Mouse (Mus musculus) WW6 (cell line): ENCODE results near the gene Tipin.

Experiments used
- DNase-seq: peaks from one replicate; pipeline ENCODE4 v3.0.0-alpha.2; 2013; ENCODE audit warnings: low read depth, low spot score

Tipin gene

DNA sequence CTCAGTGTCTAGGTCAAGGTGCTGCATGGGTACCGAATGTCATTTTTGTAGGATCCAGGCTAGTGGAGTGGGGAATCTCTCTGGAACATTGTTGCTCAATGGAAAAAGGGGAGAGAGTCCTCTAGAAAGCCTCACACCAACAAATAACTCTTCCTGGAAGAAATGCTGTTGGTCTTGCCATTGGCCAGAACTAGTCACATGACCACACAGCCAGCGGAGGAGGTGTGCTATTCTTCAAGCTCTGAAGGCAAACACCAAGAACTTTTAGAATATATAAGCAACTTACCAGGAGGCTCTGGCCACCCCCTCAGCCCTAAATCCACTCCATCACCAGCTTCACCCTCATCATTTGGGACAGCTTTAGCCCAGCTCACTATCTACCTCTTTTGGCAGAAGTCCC, 62.3 kb downstream of the Tipin start:
- DNase-seq: no peak

GRCm38 (mm10) chr9:64345931-64346330, 64.5 kb downstream of the Tipin start:
- no peak for DNase-seq

DNA sequence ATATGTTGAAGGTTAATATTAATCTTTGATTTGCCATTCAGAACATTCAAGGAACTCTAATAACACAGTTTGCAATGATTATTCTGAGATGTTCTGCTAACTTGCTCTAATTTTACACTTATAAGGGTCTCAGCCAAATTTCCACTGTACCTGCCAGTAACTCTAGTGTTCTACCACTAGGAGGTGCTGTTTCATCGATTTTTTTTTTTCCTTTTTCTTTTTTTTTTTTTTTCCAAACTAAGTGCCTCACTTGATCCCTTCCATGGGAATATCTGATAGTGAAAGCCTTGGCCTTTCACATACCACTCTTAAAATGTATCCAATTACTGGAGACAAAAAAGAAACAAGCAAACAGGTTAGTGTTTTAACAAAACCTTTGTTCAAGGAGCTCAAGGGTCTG, 66.0 kb downstream of the Tipin start:
- no peak for DNase-seq

GRCm38 (mm10) chr9:64349490-64349889, 68.1 kb downstream of the Tipin start:
- no peak for DNase-seq

DNA sequence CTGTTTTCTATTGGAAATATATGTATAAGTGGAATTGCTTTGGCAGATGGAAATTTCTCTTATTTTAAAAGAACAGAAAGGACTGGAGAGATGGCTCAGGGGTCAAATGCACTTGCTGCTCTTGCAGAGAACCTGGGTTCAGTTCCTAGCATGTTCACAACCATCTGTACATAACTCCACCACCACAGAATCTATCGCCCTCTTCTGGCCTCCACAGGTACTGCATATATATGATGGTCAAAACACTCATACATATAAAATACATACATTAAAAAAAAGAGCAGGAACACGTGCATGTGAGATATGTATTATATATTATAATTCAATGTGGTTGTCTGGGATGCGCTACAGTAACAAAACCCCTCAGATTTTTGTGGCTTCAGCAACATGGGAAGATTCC, 69.8 kb downstream of the Tipin start:
- DNase-seq: no peak
